Mouse (Mus musculus) Patski (cell line): Measurements from ENCODE around the gene Raly. TPM values are rescaled to one million over a fixed set of nuclear protein-coding genes. Genes with fewer than 3 reads are reported as not detected.
A peak's percentile ranks its signal among the peaks of the same experiment; 100 is the strongest.

Experiments used
- ATAC-seq: fragments of 100-300 bp; one replicate; pipeline ENCODE4 v1.8.0; 2021
- CTCF ChIA-PET: fragments of 350-600 bp; sonication (Branson Sonifier 250); formaldehyde crosslinking; loops from one replicate; lab custom pipeline; 2022; ENCODE audit warnings: inconsistent platforms; lab: Charles Lee
- POLR2A ChIA-PET: fragments of 350-600 bp; sonication (Branson Sonifier 250); formaldehyde crosslinking; loops from one replicate; lab custom pipeline; 2022; ENCODE audit warnings: antibody characterized with exemption, inconsistent platforms; lab: Charles Lee
- DNase-seq: peaks from one replicate; pipeline ENCODE4 v3.0.0-alpha.2; 2011; ENCODE audit warnings: low read depth, low spot score
- H3K27me3 ChIP-seq: fragments of 371-371 bp; one replicate; pipeline ENCODE4 v1.5.1; 2021
- CTCF ChIP-seq: fragments of 100-300 bp; IDR thresholded peaks from one replicate; pipeline ENCODE4 v1.5.1; 2021
- in situ Hi-C: fragments of 300-500 bp; cut with MboI; formaldehyde crosslinking; loops from 3 replicates; pipeline ENCODE4 v1.11.1; 2018; ENCODE audit warnings: low pct_unique_long_range_greater_than_20kb, mixed read lengths
- polyA plus RNA-seq: library from polyadenylated mRNA; unstranded; gene quantifications from one replicate; pipeline ENCODE4 v1.2.3, GENCODE M21; 2021

Raly gene
- 237 TPM for polyA plus RNA-seq

GRCm38 (mm10) chr2:154790656-154791483 lies at the start of gene Raly, which contains the start of gene a:
TSS of gene Raly (plus strand) at chr2:154791096.
TSS of gene a (plus strand) at chr2:154791402.
- TF ChIP-seq CTCF, result no peak
- H3K27me3 ChIP-seq, result no peaks in the 10 kb centered on the region
- ATAC-seq (peak; percentile 94), DNase-seq (peak; percentile 94)
- POLR2A ChIA-PET, result interaction anchor here (0.5 to 1.3 kb wide), 4 partner anchors 59 to 1729 kb away, joined by 3 to 6 read pairs (median 5); no protein-coding TSS in a partner anchor
- CTCF ChIA-PET, result no interaction called here
- in situ Hi-C loops, result no loop called here

- POLR2A ChIA-PET, result no interaction called here
- CTCF ChIA-PET, result interaction anchor here (1.1 to 1.2 kb wide), 2 partner anchors 13 to 41 kb away, joined by 3 to 4 read pairs; no protein-coding TSS in a partner anchor
- H3K27me3 ChIP-seq, result no peaks in the 10 kb centered on the region
- DNase-seq (peak; percentile 72), ATAC-seq (peak; percentile 50)
- in situ Hi-C loops, result no loop called here
- no peak for TF ChIP-seq CTCF
Observed at GRCm38 (mm10) chr2:154742911-154743819, 47.7 kb upstream of the Raly start.

- in situ Hi-C loops, result no loop called here
- no peak for TF ChIP-seq CTCF
- ChIA-PET CTCF (interaction anchor here (1.1 to 1.2 kb wide), 2 partner anchors 12 to 42 kb away, joined by 3 to 4 read pairs; no protein-coding TSS in a partner anchor), POLR2A (no interaction called here)
- no peak for DNase-seq
- no peaks in the 10 kb centered on the region for H3K27me3 ChIP-seq
- ATAC-seq, result no peak
Observed at GRCm38 (mm10) chr2:154743915-154744314, 47.0 kb upstream of the Raly start.

GRCm38 (mm10) chr2:154748383-154748782 lies 42.5 kb upstream of the Raly start:
- ChIA-PET POLR2A (no interaction called here), CTCF (interaction anchor here (1.4 kb wide), 1 partner anchor 36 kb away, joined by 3 read pairs; no protein-coding TSS in a partner anchor)
- DNase-seq (no peak), ATAC-seq (no peak)
- TF ChIP-seq CTCF, result no peak
- in situ Hi-C loops, result no loop called here
- H3K27me3 ChIP-seq, result no peaks in the 10 kb centered on the region

- TF ChIP-seq CTCF, result no peak
- no peak for DNase-seq
- ChIA-PET CTCF (interaction anchor here (1.4 kb wide), 1 partner anchor 36 kb away, joined by 3 read pairs; no protein-coding TSS in a partner anchor), POLR2A (interaction anchor here (0.6 kb wide), 1 partner anchor 13 kb away, joined by 3 read pairs; no protein-coding TSS in a partner anchor)
- no peak for ATAC-seq
- in situ Hi-C loops, result no loop called here
- H3K27me3 ChIP-seq, result no peaks in the 10 kb centered on the region
Observed at GRCm38 (mm10) chr2:154749046-154750036, 41.6 kb upstream of the Raly start.

GRCm38 (mm10) chr2:154751924-154752323 lies 39.0 kb upstream of the Raly start:
- no peak for TF ChIP-seq CTCF
- CTCF ChIA-PET, result no interaction called here
- DNase-seq (no peak), ATAC-seq (no peak)
- in situ Hi-C loops, result no loop called here
- no peaks in the 10 kb centered on the region for H3K27me3 ChIP-seq
- POLR2A ChIA-PET, result no interaction called here

- in situ Hi-C loops, result no loop called here
- ATAC-seq (no peak), DNase-seq (no peak)
- no peak for TF ChIP-seq CTCF
- CTCF ChIA-PET, result no interaction called here
- POLR2A ChIA-PET, result no interaction called here
- no peaks in the 10 kb centered on the region for H3K27me3 ChIP-seq
Observed at GRCm38 (mm10) chr2:154754068-154754560, 36.8 kb upstream of the Raly start.

GRCm38 (mm10) chr2:154755791-154756190 lies 35.1 kb upstream of the Raly start:
- ATAC-seq (no peak), DNase-seq (no peak)
- ChIA-PET CTCF (interaction anchor here (0.8 to 1.2 kb wide), 5 partner anchors 8 to 44 kb away, joined by 3 to 5 read pairs (median 4); no protein-coding TSS in a partner anchor), POLR2A (interaction anchor here (0.6 kb wide), 1 partner anchor 17 kb away, joined by 3 read pairs; no protein-coding TSS in a partner anchor)
- in situ Hi-C loops, result no loop called here
- no peaks in the 10 kb centered on the region for H3K27me3 ChIP-seq
- peak; percentile 34 for TF ChIP-seq CTCF

GRCm38 (mm10) chr2:154757691-154758090 lies 33.2 kb upstream of the Raly start:
- TF ChIP-seq CTCF, result no peak
- DNase-seq (no peak), ATAC-seq (no peak)
- POLR2A ChIA-PET, result no interaction called here
- H3K27me3 ChIP-seq, result no peaks in the 10 kb centered on the region
- CTCF ChIA-PET, result interaction anchor here (2.4 kb wide), 1 partner anchor 44 kb away, joined by 6 read pairs; no protein-coding TSS in a partner anchor
- in situ Hi-C loops, result no loop called here
